Mouse (Mus musculus): ENCODE results near the gene B3gnt6.

- TF ChIP-seq CTCF (IDR thresholded peaks at IDR 0.05; ENCODE audit: borderline replicate concordance, control insufficient read depth, extremely low read depth, insufficient read depth, low read length, poor library complexity) = no peak
- TF ChIP-seq POLR2A (IDR thresholded peaks at IDR 0.05; ENCODE audit: control insufficient read depth, extremely low read depth, insufficient read depth, low read length, poor library complexity) = no peak
These were observed 1.1 kb upstream of the B3gnt6 start for GRCm38 (mm10) chr7:98200396-98200795.
